Mouse (Mus musculus): ENCODE measurements at regions not wholly inside any gene's neighbourhood (a gene's known extent, or its start where the extent isn't known, plus 50 kb on each side); places are given as distances from the start of the nearest gene placed in this dataset.
A peak's percentile ranks its signal among the peaks of the same experiment; 100 is the strongest.

DNA sequence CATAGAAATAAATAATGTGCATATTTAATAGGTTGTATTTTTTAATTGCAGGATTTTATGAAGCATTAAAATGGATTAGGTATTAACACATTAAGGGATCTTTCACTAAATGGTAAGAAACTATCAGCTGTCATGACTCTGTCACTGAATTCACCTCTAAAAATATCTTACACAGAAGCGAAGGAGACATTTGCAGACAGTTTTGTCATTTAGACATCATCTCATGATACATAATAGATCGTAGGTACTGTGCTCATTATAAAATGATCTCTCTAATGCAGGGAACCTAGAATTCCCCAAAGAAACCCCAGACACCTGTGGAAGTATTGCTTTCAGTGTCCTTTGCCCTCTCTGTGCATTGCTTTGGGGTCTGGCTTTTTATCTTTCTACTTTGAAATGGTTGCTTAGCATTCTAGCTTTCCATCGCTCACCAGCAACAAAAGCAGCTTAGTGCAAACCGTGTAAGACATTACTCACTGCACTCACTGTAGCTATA, 1270.5 kb downstream of the Olfm4 start:
- no peak overlapping the region for H3K4me2 ChIP-seq (ENCODE audit: low read depth, low read length)
- no peak overlapping the region for H3K27ac ChIP-seq (ENCODE audit: low read depth, low read length)
- H3K9me3 ChIP-seq (ENCODE audit: control insufficient read depth, low read length) = no peaks in the 10 kb centered on the region
- ATAC-seq (ENCODE audit: low read depth) = no peak
- H3K4me1 ChIP-seq (ENCODE audit: control insufficient read depth, insufficient read depth, low read length) = no peaks in the 10 kb centered on the region
- H3K4me3 ChIP-seq (ENCODE audit: low read depth, low read length) = no peak overlapping the region
- H3K9ac ChIP-seq (replicated peaks; ENCODE audit: low read depth, low read length) = no peak overlapping the region
- no peaks in the 10 kb centered on the region for H3K36me3 ChIP-seq (ENCODE audit: control insufficient read depth, insufficient read depth, low read length)
- WGBS = 69% methylated on average over 4 of the region's 4 CpGs
- H3K27me3 ChIP-seq (ENCODE audit: control insufficient read depth, insufficient read depth, low read length) = no peaks in the 10 kb centered on the region

DNA sequence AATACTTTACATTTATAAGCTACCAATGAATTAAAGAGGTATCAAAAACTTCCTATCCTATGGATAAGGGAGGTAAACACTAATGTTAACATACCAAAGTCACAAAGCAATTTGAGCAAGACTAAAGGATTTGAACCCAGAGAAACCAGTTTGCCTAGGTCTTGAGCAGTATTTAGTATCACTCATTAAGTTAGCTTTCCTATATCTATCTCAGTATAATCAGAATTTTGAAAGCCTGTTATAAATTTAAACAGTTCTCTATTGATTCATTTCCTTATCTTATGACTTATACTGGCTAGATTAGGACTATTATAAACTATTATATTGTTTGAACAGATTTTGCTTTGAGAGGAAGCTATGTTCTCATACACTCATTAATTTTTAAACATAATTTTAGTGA, 1271.5 kb downstream of the Olfm4 start:
- Histone ChIP-seq H3K27ac (ENCODE audit: low read depth, low read length) (no peak overlapping the region), H3K4me3 (ENCODE audit: low read depth, low read length) (no peak overlapping the region), H3K4me1 (ENCODE audit: control insufficient read depth, insufficient read depth, low read length) (no peaks in the 10 kb centered on the region), H3K36me3 (ENCODE audit: control insufficient read depth, insufficient read depth, low read length) (no peaks in the 10 kb centered on the region), H3K27me3 (ENCODE audit: control insufficient read depth, insufficient read depth, low read length) (no peaks in the 10 kb centered on the region), H3K9me3 (ENCODE audit: control insufficient read depth, low read length) (no peaks in the 10 kb centered on the region), H3K4me2 (ENCODE audit: low read depth, low read length) (no peak overlapping the region), H3K9ac (replicated peaks; ENCODE audit: low read depth, low read length) (no peak overlapping the region)
- no peak for ATAC-seq (ENCODE audit: low read depth)

DNA sequence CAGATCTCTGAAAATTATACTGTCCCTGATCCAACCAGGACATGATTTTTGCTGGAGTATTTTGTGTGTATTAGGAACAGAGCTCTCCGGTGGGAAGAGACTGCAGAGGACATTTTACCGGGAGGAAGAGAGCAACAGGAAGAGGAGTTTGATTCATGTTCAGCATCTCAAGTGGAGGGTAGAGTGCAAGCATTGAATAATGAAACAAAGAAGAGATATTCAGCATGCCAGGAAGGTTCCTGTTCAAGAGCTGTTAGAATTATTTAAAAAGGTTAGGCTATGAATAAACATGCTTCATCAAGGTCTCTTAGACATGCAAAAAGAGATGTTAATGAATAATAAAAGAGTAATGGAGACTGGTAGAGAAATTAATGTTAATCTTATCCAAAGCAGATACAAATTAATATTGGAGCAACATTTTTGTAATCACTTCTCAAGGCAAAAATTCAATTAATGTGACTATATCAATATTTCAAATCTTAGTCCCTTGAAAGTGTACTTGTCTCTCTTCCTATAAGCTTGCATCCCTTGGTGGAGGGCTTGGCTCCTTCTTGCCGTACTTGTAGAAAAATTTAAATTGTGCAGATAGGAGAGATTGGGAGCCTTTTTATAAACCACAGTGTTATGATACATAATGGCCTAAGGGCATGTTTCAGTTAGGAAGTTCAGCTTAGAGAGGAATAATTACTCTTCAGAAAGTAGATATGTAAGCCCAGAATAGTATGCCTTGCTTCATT, 1283.9 kb downstream of the Olfm4 start:
- Histone ChIP-seq H3K9ac (replicated peaks; ENCODE audit: low read depth, low read length) (no peak overlapping the region), H3K4me2 (ENCODE audit: low read depth, low read length) (no peak overlapping the region), H3K36me3 (ENCODE audit: control insufficient read depth, insufficient read depth, low read length) (no peaks in the 10 kb centered on the region), H3K27me3 (ENCODE audit: control insufficient read depth, insufficient read depth, low read length) (no peaks in the 10 kb centered on the region), H3K4me1 (ENCODE audit: control insufficient read depth, insufficient read depth, low read length) (no peaks in the 10 kb centered on the region), H3K27ac (ENCODE audit: low read depth, low read length) (no peak overlapping the region), H3K4me3 (ENCODE audit: low read depth, low read length) (no peak overlapping the region), H3K9me3 (ENCODE audit: control insufficient read depth, low read length) (no peaks in the 10 kb centered on the region)
- 63% methylated on average over 3 of the region's 3 CpGs for WGBS
- ATAC-seq (ENCODE audit: low read depth) = no peak

- no peak for ATAC-seq (ENCODE audit: low read depth)
- Histone ChIP-seq H3K4me1 (ENCODE audit: control insufficient read depth, insufficient read depth, low read length) (no peaks in the 10 kb centered on the region), H3K9ac (replicated peaks; ENCODE audit: low read depth, low read length) (no peak overlapping the region), H3K27me3 (ENCODE audit: control insufficient read depth, insufficient read depth, low read length) (no peaks in the 10 kb centered on the region), H3K9me3 (ENCODE audit: control insufficient read depth, low read length) (no peaks in the 10 kb centered on the region), H3K4me2 (ENCODE audit: low read depth, low read length) (no peak overlapping the region), H3K36me3 (ENCODE audit: control insufficient read depth, insufficient read depth, low read length) (no peaks in the 10 kb centered on the region), H3K4me3 (ENCODE audit: low read depth, low read length) (no peak overlapping the region), H3K27ac (ENCODE audit: low read depth, low read length) (no peak overlapping the region)
- WGBS = 81% methylated on average over 3 of the region's 3 CpGs
Observed at GRCm38 (mm10) chr14:81287489-81288025, 1303.7 kb downstream of the Olfm4 start.

DNA sequence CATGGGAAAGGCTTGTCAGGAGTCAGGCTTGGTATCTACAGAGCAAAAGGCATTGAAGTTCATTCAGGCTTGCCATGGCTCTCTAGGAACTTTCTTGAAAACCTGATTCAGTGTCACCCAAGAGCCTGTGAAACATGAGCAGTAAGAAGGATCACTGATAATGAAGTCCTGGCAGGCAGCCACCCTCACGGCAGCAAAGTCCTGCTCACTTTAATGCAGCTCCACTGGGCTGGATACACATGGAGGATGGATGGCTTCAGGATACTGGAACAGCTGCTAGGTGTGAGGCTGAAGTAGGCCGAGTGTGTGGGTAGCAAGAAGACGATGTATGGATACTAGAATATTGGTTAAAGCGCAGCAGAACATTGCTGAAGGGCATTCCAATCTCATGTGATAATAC, 1323.3 kb downstream of the Olfm4 start:
- Histone ChIP-seq H3K27me3 (ENCODE audit: control insufficient read depth, insufficient read depth, low read length) (no peaks in the 10 kb centered on the region), H3K4me3 (ENCODE audit: low read depth, low read length) (no peak overlapping the region), H3K9me3 (ENCODE audit: control insufficient read depth, low read length) (no peaks in the 10 kb centered on the region), H3K4me1 (ENCODE audit: control insufficient read depth, insufficient read depth, low read length) (no peaks in the 10 kb centered on the region), H3K9ac (replicated peaks; ENCODE audit: low read depth, low read length) (no peak overlapping the region), H3K27ac (ENCODE audit: low read depth, low read length) (no peak overlapping the region), H3K4me2 (ENCODE audit: low read depth, low read length) (no peak overlapping the region), H3K36me3 (ENCODE audit: control insufficient read depth, insufficient read depth, low read length) (no peaks in the 10 kb centered on the region)
- ATAC-seq (ENCODE audit: low read depth) = peak; percentile 79
- WGBS = 55% methylated on average over 4 of the region's 4 CpGs

- ATAC-seq (ENCODE audit: low read depth) = no peak
- Histone ChIP-seq H3K27me3 (ENCODE audit: control insufficient read depth, insufficient read depth, low read length) (no peaks in the 10 kb centered on the region), H3K9me3 (ENCODE audit: control insufficient read depth, low read length) (no peaks in the 10 kb centered on the region), H3K4me3 (ENCODE audit: low read depth, low read length) (no peak overlapping the region), H3K9ac (replicated peaks; ENCODE audit: low read depth, low read length) (no peak overlapping the region), H3K4me1 (ENCODE audit: control insufficient read depth, insufficient read depth, low read length) (no peaks in the 10 kb centered on the region), H3K27ac (ENCODE audit: low read depth, low read length) (no peak overlapping the region), H3K36me3 (ENCODE audit: control insufficient read depth, insufficient read depth, low read length) (no peaks in the 10 kb centered on the region), H3K4me2 (ENCODE audit: low read depth, low read length) (no peak overlapping the region)
- WGBS = 77% methylated on average over 2 of the region's 2 CpGs
Observed at GRCm38 (mm10) chr14:81341058-81341457, 1357.2 kb downstream of the Olfm4 start.

DNA sequence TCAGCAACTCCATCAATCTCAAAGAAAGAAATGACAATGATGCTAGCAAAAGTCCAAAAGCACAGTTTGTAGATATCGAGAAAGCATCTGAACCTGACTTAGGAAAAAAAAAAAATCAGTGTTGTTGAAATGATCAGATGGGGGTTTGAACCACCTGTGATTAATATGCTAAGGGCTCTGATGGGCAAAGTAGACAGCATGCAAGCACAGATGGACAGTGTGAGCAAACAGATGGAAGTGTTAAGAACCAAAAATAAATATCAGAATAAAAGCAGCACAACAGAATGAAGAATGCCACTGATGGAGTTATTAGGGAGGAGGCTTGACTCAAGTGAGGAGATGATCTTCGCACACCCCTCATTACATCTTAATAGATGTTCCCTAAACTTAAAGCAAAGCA, 1403.7 kb downstream of the Olfm4 start:
- WGBS = 90% methylated on average over 2 of the region's 2 CpGs

More for the DNA sequence above, 1403.7 kb downstream of the Olfm4 start:
- ATAC-seq (ENCODE audit: low read depth) = no peak
- Histone ChIP-seq H3K4me2 (ENCODE audit: low read depth, low read length) (no peak overlapping the region), H3K4me3 (ENCODE audit: low read depth, low read length) (no peak overlapping the region), H3K9me3 (ENCODE audit: control insufficient read depth, low read length) (no peaks in the 10 kb centered on the region), H3K36me3 (ENCODE audit: control insufficient read depth, insufficient read depth, low read length) (no peaks in the 10 kb centered on the region), H3K27ac (ENCODE audit: low read depth, low read length) (no peak overlapping the region), H3K27me3 (ENCODE audit: control insufficient read depth, insufficient read depth, low read length) (no peaks in the 10 kb centered on the region), H3K4me1 (ENCODE audit: control insufficient read depth, insufficient read depth, low read length) (no peaks in the 10 kb centered on the region), H3K9ac (replicated peaks; ENCODE audit: low read depth, low read length) (no peak overlapping the region)

All from neural tube, embryonic 14.5 days (tissue).